Mouse (Mus musculus): Measurements from ENCODE around the gene Sox5.

Sox5 gene

GRCm38 (mm10) chr6:143857376-143857775, 924.4 kb downstream of the Sox5 start:
- no peak for DNase-seq (ENCODE audit: low spot score in 2 of 2)

DNA sequence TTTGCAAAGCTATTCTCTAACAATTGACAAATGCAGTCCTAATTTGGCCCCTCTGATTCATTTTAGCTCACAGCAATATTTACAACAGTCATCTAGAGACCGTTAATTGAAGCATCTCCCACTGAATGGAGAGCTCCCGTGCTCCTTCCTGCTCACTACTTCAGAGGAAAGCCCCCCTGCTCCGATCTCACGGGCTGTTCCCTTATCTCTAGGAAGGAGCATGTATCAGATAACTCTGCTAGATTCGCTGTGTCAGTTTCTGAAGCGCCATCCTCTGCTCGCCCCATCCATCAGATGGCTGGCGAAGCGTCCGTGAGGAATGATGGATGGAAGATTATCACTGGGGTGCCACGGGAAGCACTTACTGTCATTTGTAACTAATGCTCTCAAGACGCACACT, 926.4 kb downstream of the Sox5 start:
- no peak for DNase-seq (ENCODE audit: low spot score in 2 of 2)

- DNase-seq (ENCODE audit: low spot score in 2 of 2), result no peak
Observed at GRCm38 (mm10) chr6:143854031-143854430, 927.7 kb downstream of the Sox5 start.

- DNase-seq (ENCODE audit: low spot score in 2 of 2), result no peak
Observed at GRCm38 (mm10) chr6:143845761-143846160, 936.0 kb downstream of the Sox5 start.

GRCm38 (mm10) chr6:143844701-143844970, 937.1 kb downstream of the Sox5 start:
- DNase-seq (ENCODE audit: low spot score in 2 of 2), result no peak

- DNase-seq (ENCODE audit: low spot score in 2 of 2), result no peak
Observed at GRCm38 (mm10) chr6:143843933-143844700, 937.7 kb downstream of the Sox5 start.

GRCm38 (mm10) chr6:143841954-143842353, 939.8 kb downstream of the Sox5 start:
- peak in 1 of 2 experiments; percentile 20 for DNase-seq (ENCODE audit: low spot score in 2 of 2)

DNA sequence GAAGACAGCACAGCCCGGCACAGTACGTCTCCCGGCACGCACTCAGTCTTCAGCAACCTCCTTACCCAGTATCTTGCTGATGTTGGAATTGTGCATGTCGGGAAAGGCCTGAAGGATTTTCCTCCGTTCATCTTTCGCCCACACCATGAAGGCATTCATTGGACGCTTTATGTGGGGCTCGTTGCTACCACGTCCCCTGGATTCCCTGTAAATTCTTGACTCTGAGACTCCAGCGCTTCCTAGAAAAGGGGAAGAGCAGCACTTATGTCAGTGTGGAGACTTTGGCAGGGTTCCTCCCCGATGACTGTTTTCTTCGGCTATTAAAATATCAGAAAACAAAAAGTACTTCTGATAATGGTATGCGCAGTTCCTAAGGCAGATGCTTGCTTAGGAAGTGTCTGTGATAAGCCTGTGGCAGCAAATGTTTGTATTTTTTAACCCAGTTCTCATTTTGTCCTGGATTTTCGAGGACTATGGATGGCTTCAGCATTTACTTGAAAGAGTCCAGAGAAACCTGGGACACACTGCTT, 940.6 kb downstream of the Sox5 start:
- no peak for DNase-seq (ENCODE audit: low spot score in 2 of 2)

GRCm38 (mm10) chr6:143838384-143839076, 943.2 kb downstream of the Sox5 start:
- DNase-seq (ENCODE audit: low spot score in 2 of 2), result no peak

- DNase-seq (ENCODE audit: low spot score in 2 of 2), result no peak
Observed at GRCm38 (mm10) chr6:143835331-143835730, 946.4 kb downstream of the Sox5 start.

GRCm38 (mm10) chr6:143833986-143834385, 947.8 kb downstream of the Sox5 start:
- no peak for DNase-seq (ENCODE audit: low spot score in 2 of 2)

GRCm38 (mm10) chr6:143833182-143833558, 948.6 kb downstream of the Sox5 start:
- DNase-seq (ENCODE audit: low spot score in 2 of 2), result peak; percentile 46

- DNase-seq (ENCODE audit: low spot score in 2 of 2), result peak in 1 of 2 experiments; percentile 15
Observed at GRCm38 (mm10) chr6:143832483-143833181, 949.1 kb downstream of the Sox5 start.

- DNase-seq (ENCODE audit: low spot score in 2 of 2), result no peak
Observed at GRCm38 (mm10) chr6:143831246-143831645, 950.5 kb downstream of the Sox5 start.

DNA sequence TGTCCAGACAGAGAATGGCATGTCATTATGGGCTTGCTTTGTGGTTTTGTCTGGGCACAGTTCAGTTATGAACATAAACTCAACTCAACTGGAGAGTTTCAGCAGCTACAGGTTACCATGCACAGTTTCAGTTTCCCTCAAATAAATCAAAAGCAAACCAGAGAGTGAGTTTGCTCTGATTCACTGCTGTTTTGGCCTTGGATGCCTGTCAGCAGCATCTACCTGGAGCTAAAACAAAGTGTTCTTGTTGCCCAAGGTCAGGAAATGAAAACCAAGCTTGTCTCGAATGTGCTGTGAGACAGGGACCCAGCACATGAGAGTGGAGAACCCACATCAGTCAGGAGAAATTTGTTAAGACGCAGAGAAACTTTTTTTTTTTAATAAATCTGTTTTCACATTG, 951.6 kb downstream of the Sox5 start:
- no peak for DNase-seq (ENCODE audit: low spot score in 2 of 2)

DNA sequence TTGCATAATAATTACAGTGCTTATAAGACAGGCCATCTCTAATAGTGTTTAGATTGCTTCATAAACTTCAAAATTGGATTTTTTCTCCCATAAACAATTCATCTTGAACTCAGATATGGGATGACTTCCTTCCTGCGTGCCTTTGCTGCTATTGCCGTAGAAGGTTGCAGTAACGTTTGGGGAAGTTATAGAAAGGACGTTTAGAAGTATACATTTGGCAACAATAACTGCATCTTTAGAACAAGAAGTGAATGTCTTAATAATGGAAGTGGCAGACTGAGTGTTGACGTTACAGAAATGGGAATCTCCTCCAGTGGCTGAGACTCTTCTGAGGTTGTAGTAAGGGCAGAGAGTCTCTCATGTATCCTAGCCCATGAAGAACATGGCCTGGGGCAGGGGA, 955.0 kb downstream of the Sox5 start:
- no peak for DNase-seq (ENCODE audit: low spot score in 2 of 2)

DNA sequence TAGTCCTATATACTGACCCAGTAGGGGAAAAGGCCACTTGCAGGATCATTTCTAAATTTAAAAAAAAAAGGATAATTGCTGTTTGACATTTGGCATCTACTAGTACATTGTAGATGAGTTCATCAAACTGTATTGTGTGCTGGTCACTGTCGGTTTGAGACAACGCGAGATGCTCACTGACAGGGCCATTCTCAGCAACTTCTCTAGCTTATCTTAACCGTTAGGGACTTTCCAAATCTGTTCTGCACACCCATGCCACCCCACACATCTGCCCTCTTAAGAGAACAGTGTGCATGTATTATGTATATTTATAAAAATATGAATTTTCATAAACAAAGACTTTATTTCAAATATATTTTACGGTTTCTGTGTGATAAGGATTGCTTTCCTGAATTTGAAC, 955.8 kb downstream of the Sox5 start:
- DNase-seq (ENCODE audit: low spot score in 2 of 2), result no peak

- no peak for DNase-seq (ENCODE audit: low spot score in 2 of 2)
Observed at GRCm38 (mm10) chr6:143825086-143825485, 956.7 kb downstream of the Sox5 start.

GRCm38 (mm10) chr6:143788446-143788845, 993.3 kb downstream of the Sox5 start:
- no peak for DNase-seq (ENCODE audit: low spot score in 2 of 2)

- DNase-seq (ENCODE audit: low spot score in 2 of 2), result no peak
Observed at GRCm38 (mm10) chr6:143787360-143787759, 994.4 kb downstream of the Sox5 start.

DNA sequence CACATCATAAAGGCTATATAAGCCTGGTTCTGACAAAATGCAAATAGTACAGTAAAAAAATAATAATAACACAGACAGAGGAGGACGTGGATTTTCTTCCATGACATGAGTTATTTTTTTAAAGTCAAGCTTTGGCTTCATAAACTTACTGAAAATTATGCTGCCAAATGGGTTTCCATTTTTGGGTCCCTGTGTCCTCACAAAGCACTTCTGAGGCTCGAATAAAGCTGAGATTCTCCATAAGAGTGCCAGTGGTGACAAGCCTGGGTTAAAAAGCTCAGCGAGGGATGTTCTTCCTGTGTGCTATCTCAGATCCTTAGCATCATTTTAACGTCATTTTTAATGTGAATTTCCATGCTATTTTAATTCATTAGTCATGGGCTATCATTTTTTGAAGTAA, 996.1 kb downstream of the Sox5 start:
- no peak for DNase-seq (ENCODE audit: low spot score in 2 of 2)
